Mouse (Mus musculus) heart, postnatal 25 days (tissue): ENCODE results near the gene Gzmf. TPM values are rescaled to one million over a fixed set of nuclear protein-coding genes. Genes with fewer than 3 reads are reported as not detected.
"Not testable (repeated sequence)": the region's sequence is repeated elsewhere in the genome, so short reads cannot be mapped to it uniquely, and the experiment has no call there.

ENCODE experiments used
- DNase-seq: peaks from one replicate; pipeline ENCODE4 v3.0.0; 2022; ENCODE audit warnings: low spot score
- intact Hi-C: fragments of 180-260 bp; cut with DNase I; formaldehyde crosslinking; loops from one replicate; pipeline ENCODE4 v1.15.1; 2025
- total RNA-seq, 2 experiments: library from RNA; stranded (reverse); gene quantifications; 2 replicates each; pipeline ENCODE4 v1.2.3; 2021

Gene Gzmf
- not detected for total RNA-seq

DNA sequence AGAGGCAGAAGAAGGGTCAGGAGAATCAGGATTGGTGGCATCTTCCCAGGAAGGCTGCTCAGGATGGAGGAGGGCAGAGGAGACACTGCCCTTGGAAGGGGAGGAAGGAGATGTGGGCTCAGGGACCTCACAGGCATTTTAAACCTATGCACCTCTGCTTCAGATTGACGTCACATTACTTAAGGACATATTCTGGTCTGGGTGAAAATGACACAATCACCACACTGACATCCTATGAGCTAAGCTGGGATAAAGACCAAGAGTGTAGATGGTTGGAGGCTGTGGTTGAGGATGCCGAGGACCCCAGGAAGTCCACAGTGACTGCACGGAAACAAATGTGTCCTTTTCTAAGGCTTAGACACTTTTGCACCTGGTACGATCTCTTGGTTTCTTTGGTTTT is at the start of gene Gzmf:
Gene Gzmf, minus strand, starts transcription at position 101 of the 400 bp plus-strand sequence.
- intact Hi-C loops, result no loop called here
- DNase-seq, result no peak

DNA sequence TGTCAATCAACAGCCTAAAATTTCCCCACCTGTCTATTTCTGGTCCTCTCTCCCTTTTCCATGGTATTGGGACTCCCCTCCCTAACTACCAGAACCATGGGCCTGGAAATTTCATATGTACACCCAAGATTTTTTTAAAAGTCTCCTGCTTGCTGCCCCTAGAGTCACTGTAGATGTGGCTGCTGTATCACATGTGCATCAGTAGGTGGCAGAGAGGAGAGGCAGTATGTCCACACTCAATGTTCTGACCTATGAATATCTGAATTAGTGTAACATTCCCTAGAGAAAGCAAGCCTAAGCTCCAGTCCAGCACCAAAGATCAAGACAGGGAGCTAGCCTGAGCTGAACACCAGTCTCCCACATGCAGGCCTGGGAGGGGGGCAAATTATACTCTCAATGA is 29.2 kb upstream of the Gzmf start:
- intact Hi-C loops, result no loop called here
- DNase-seq, result no peak

DNA sequence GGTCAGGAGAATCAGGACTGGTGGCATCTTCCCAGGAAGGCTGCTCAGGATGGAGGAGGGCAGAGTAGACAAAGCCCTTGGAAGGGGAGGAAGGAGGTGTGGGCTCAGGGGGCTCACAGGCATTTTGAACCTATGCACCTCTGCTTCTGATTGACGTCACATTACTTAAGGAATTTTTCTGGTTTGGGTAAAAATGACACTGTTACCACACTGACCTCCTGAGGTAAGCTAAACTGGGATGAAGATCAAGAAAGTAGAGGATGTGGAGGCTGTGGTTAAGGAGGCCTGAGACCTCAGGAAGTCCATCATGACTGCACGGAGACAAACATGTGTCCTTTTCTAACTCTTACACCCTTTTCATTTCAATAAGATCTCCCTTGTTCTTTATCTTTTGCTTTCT is 23.3 kb upstream of the Gzmf start, which contains the start of gene Gzmc:
Gene Gzmc, minus strand, starts transcription at position 101 of the 400 bp plus-strand sequence.
- intact Hi-C loops, result no loop called here

DNA sequence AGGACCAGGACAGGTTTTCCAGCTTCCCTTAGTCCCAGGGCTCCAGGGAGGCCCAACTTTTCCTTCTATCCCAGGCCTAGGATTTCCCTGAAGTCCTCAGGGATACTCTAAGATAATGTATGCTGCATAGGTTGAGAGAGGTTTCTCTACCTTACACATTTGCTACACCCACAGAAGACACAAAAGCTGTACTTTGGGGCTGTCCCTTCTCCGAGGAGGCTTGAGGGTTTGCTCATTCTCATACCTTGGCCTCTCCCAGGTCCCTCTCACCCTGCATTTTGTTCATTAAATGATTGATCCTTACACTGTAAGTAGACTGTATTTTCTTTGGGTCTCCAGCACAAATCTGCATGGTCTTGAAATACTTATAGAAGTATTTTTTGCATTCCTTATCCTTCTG is 5.6 kb downstream of the Gzmf start:
- no peak for DNase-seq
- intact Hi-C loops, result loop anchor here (10.0 kb wide), 1 partner anchor 189 kb away; no protein-coding TSS in a partner anchor

More for the DNA sequence above, 23.3 kb upstream of the Gzmf start, which contains the start of gene Gzmc:
- DNase-seq, result no peak

DNA sequence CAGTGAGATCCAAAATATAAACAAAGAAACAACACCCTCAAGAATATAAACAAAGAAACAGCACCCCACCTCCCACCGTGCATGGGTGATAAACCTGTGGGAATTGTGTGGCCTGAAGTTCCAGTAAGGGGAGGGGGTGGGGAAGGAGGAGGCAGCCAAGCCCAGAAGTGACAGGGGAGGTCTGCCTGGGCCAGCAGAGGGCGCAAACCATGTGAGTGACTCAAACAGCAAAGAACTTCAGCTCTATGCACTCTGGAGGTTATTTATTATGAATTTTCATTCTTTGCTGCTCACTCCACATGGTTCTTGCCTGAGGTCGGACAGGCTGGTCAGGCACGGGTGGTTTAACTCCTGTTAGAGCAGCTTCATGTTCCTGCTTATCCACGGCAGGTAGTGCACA is 6.2 kb downstream of the Gzmf start:
- intact Hi-C loops, result loop anchor here (10.0 kb wide), 1 partner anchor 190 kb away; no protein-coding TSS in a partner anchor
- DNase-seq, result not testable (repeated sequence)

DNA sequence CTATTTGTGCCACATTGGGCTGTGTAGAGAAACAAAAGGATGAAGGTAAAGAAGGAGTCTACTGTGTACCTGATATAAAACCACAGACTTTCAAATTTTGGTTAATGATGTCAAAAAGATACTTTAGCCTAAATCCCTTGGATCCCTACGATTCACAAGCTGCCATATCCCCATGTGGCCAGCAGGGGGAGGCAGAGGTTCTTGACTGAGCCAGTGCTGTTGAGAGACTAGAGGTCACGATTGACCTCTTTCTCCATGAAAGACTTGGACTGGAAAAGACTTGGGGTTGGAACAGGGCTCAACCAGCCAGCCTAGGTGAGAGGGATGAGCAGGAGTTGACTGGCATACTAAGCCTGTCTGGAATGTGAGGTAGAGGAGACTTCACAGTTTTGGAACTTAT is 7.2 kb downstream of the Gzmf start:
- intact Hi-C loops, result loop anchor here (5.0 to 10.0 kb wide), 2 partner anchors 98 to 191 kb away; no protein-coding TSS in a partner anchor
- no peak for DNase-seq

DNA sequence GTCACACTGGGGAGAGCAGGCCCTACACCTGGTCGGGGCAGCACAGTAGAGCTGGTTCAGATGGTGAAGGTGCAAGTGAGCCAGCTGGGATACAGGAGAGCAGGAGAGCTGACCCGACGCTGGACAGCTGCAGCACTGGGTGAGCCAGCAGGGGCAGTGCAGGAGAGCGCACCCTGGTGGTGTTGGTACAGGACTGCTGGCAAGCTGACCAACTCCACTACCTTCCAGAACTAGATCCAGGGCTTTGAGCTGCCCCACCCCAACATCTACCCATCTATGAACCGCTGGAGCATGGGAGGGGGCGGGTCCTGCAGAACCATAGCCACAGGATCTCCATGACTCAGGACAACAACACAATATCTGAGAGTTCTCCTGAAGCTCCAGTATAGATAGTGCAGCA is 24.3 kb downstream of the Gzmf start:
- intact Hi-C loops, result no loop called here
- no peak for DNase-seq

DNA sequence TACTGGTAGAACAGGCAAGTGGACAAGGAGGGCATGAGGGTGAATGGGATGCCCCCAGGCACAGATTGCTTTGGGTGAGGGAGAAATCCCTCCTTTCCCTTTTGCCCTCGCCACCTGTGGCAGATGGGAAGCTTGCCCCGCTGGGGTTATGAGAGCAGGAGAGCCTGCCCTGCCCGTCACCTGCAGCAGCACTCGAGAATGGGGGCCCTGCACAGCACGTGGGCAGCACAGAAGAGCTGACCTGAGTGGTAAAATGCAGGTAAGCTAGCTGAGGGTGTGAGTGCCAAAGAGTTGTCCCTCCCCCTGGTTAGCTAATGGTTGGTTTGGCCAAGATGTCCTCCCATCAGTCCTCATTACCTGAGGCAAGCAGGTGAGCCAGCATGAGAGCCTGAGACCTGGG is 24.7 kb downstream of the Gzmf start:
- DNase-seq, result no peak
- intact Hi-C loops, result no loop called here

DNA sequence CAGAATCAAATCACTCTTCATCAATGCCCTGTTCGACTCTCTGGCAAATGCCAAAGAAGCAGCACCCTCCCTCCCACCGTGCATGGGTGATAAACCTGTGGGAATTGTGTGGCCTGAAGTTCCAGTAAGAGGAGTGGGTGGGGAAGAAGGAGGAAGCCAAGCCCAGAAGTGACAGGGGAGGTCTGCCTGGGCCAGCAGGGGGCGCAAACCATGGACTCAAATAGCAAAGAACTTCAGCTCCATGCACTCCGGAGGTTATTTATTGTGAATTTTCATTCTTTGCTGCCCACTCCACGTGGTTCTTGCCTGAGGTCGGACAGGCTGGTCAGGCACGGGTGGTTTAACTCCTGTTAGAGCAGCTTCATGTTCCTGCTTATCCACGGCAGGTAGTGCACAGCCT is 33.6 kb downstream of the Gzmf start:
- intact Hi-C loops, DNase-seq: not testable (repeated sequence)

DNA sequence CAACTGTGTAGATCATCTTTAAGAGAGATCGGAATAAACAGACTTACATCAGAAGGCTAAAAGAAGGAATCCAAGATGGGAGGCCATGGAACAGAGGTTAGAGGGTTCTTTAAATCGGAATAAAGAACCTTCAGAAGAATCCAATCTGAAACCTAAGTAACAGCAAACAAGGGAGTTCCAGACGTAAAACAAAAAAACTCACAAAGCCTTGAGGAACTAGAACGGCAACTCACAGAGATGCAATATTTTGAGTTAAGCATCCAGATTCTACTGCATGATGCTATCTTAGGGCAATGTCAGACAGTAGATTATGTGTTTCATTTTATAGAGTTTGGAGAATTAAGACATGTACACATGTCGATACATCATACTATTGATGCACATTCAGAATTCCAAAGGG is 36.7 kb downstream of the Gzmf start, which contains the start of gene Gzmn:
Gene Gzmn, minus strand, starts transcription at position 101 of the 400 bp plus-strand sequence.
- intact Hi-C loops, result no loop called here
- no peak for DNase-seq

DNA sequence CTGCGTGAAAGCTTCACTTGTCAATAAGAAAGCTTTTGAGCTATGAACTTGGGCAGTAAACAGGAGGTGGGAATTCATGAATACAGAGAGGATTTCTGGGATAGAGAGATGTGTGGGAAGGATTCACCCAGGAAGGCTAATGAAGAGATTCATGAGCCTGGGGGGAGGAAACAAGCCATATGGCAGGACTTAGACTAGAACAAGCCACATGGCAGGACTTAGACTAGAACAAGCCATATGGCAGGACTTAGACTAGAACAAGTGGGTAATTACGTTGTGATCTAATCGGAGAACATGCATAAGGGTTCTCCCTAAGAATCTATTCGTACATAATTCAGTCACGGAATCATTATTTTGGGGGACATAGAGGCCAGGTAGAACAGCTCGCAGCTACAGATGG is 37.8 kb downstream of the Gzmf start:
- intact Hi-C loops, result no loop called here
- DNase-seq, result no peak

DNA sequence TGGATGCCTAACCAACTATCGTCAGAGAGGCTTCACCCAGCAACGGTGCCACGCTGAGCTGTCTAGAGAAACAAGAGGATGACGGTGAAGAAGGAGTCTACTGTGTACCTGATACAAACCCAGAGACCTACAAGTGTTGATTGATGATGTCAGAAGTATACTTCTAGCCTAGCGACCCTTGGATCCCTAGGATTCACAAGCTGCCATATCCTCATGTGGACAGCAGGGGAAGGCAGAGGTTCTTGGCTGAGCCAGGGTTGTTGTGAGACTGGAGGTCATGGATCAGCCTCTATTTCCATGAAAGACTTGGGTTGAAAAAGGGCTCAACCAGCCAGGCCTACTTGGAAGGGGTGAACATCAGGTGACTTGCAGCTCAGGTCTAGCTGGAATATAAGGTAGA is 38.5 kb downstream of the Gzmf start:
- intact Hi-C loops, result no loop called here
- DNase-seq, result no peak

DNA sequence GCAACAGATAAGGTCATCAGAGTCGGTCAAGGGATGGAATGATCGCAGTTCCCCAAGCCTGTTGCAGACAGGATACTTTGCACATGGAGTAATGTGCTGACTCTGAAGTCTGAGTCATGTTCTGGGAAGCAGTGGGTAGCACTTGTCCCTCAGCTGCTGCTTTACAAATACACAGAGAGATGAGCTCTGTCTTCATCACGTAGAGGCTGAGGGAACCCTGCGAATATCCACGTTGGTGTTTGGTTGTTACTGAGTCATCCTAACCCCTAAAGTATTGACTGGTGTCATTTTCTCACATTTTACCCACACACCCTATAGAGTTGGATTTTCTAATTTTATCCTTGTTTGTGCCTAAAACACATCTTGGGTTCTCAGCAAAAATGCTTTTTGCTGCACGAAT is 43.2 kb downstream of the Gzmf start:
- intact Hi-C loops, result no loop called here

DNA sequence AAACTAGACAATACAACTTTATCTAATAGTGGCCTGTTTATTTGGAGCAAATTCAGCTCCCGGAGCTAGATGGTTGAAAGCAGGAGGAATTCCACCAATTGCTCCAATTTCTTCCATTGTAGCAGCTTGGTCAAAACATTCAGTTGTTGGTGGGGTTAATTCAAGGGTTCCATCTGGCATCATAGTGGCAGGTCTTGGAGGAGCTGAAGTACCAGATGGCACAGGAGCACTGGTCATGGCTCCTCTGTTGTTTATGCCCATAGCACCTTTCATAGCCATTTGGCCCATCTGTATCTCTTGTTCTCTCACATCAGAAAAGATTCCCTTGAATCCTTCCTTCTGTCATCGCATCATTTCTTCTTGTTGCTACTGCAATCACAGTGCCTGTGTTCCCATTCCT is 49.1 kb downstream of the Gzmf start:
- no peak for DNase-seq
- intact Hi-C loops, result no loop called here

More for the DNA sequence above, 43.2 kb downstream of the Gzmf start:
- DNase-seq, result no peak

DNA sequence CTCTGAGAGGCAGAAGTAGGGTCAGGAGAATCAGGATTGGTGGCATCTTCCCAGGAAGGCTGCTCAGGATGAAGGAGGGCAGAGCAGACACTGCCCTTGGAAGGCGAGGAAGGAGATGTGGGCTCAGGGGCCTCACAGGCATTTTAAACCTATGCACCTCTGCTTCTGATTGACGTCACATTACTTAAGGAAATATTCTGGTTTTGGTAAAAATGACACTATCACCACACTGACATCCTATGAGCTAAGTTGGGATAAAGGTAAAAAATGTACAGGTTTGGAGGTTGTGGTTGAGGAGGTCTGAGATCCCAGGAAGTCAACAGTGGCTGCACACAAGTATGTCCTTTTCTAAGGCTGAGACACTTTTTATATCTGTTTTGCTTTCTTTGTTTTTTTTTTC is 51.7 kb downstream of the Gzmf start, which contains the start of gene Gzmg:
Gene Gzmg, minus strand, starts transcription at position 101 of the 400 bp plus-strand sequence.
- DNase-seq, intact Hi-C loops: not testable (repeated sequence)

DNA sequence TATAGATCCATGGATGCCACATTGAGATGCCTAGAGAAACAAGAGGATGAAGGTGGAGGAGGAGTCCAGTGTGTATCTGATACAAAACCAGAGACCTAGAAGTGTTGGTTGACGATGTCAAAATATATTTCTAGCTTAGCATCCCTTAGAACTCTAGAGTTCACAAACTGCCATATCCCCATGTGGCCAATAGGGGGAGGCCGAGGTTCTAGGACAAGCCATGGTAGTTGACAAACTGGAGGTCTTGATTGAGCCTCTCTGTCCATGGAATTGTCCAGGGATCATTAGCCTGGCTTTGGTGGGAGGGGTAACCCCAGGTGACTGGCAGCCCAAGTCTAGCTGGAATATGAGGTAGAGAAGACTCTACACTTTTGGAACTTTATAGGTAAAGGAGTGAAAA is 55.9 kb downstream of the Gzmf start:
- DNase-seq, result no peak
- intact Hi-C loops, result no loop called here

Other genes starting within 250 kb of the Gzmf start
- not detected for gene Mcpt1, start 193.4 kb downstream of the Gzmf start, total RNA-seq
- not detected for gene Mcpt9, start 180.9 kb downstream of the Gzmf start, total RNA-seq
- gene Mcpt2, start 169.4 kb downstream of the Gzmf start, total RNA-seq, result not detected
- 1 to 10 TPM; 1.4 to 1.9 TPM for gene Mcpt4, start 149.1 kb downstream of the Gzmf start, total RNA-seq
- gene Mcpt8, start 126.1 kb downstream of the Gzmf start, total RNA-seq, result not detected
- not detected for gene Ctsg, start 108.8 kb downstream of the Gzmf start, total RNA-seq
- gene Gzme, start 90.8 kb downstream of the Gzmf start, total RNA-seq, result not detected
- not detected for gene Gzmd, start 78.8 kb downstream of the Gzmf start, total RNA-seq
- not detected for gene Gzmg, start 51.8 kb downstream of the Gzmf start, total RNA-seq
- gene Gzmn, start 36.8 kb downstream of the Gzmf start, total RNA-seq, result not detected
- not detected for gene Gzmc, start 23.2 kb upstream of the Gzmf start, total RNA-seq
- not detected for gene Gzmb, start 50.8 kb upstream of the Gzmf start, total RNA-seq
- gene Atp12a, start 153.7 kb upstream of the Gzmf start, total RNA-seq, result not detected
- under 1 TPM; 0.29 to 0.36 TPM for gene Rnf17, start 191.2 kb upstream of the Gzmf start, total RNA-seq